Mouse (Mus musculus) lung, postnatal 4 days (tissue): Measurements from ENCODE around the gene Slc35e3.

Experiments
- DNase-seq, 2 experiments: peaks; one replicate each; pipeline ENCODE4 v3.0.0; 2021

The Slc35e3 gene

GRCm38 (mm10) chr10:117746297-117746883, at the start of gene Slc35e3:
TSS of gene Slc35e3 (minus strand) at chr10:117746365.
- peak; percentile 97 to 98 for DNase-seq

GRCm38 (mm10) chr10:117795206-117795605, 49.0 kb upstream of the Slc35e3 start:
- DNase-seq: no peak

- no peak for DNase-seq
These were observed 47.4 kb upstream of the Slc35e3 start for GRCm38 (mm10) chr10:117793436-117794030.

- peak; percentile 100 for DNase-seq
These were observed 46.3 kb upstream of the Slc35e3 start, which contains the start of gene Nup107 for GRCm38 (mm10) chr10:117792141-117793091. TSS of gene Nup107 (minus strand) at chr10:117792705.

- no peak for DNase-seq
These were observed 45.0 kb upstream of the Slc35e3 start for GRCm38 (mm10) chr10:117791171-117791470.

GRCm38 (mm10) chr10:117790421-117791170, 44.4 kb upstream of the Slc35e3 start:
- DNase-seq: no peak

- DNase-seq: no peak
These were observed 43.8 kb upstream of the Slc35e3 start for GRCm38 (mm10) chr10:117790011-117790410.

GRCm38 (mm10) chr10:117784646-117785045, 38.5 kb upstream of the Slc35e3 start:
- DNase-seq: no peak

GRCm38 (mm10) chr10:117783786-117784420, 37.7 kb upstream of the Slc35e3 start:
- no peak for DNase-seq

GRCm38 (mm10) chr10:117782491-117783260, 36.5 kb upstream of the Slc35e3 start:
- DNase-seq: no peak

- DNase-seq: no peak
These were observed 35.9 kb upstream of the Slc35e3 start for GRCm38 (mm10) chr10:117782056-117782455.

GRCm38 (mm10) chr10:117781021-117781725, 35.0 kb upstream of the Slc35e3 start:
- no peak for DNase-seq

GRCm38 (mm10) chr10:117780306-117780911, 34.2 kb upstream of the Slc35e3 start:
- no peak for DNase-seq

- no peak for DNase-seq
These were observed 33.6 kb upstream of the Slc35e3 start for GRCm38 (mm10) chr10:117779581-117780305.

- no peak for DNase-seq
These were observed 32.8 kb upstream of the Slc35e3 start for GRCm38 (mm10) chr10:117778951-117779350.

- no peak for DNase-seq
These were observed 32.3 kb upstream of the Slc35e3 start for GRCm38 (mm10) chr10:117778328-117778910.

GRCm38 (mm10) chr10:117777501-117778327, 31.5 kb upstream of the Slc35e3 start:
- DNase-seq: no peak

- DNase-seq: no peak
These were observed 30.9 kb upstream of the Slc35e3 start for GRCm38 (mm10) chr10:117777103-117777470.
